Mouse (Mus musculus) hindbrain, postnatal 0 days (tissue): ENCODE results near the gene Atxn2l. TPM values are rescaled to one million over a fixed set of nuclear protein-coding genes. Genes with fewer than 3 reads are reported as not detected.

Experiments used
- ATAC-seq: fragments of 200-750 bp; cut with Nextera tagmentation; 2 replicates; pipeline ENCODE4 v1.8.0; 2017; ENCODE audit warnings: mild to moderate bottlenecking, moderate TSS enrichment, moderate library complexity
- DNase-seq: peaks from one replicate; pipeline ENCODE4 v3.0.0-alpha.2; 2015; ENCODE audit warnings: low spot score
- H3K27ac ChIP-seq: fragments of 300-500 bp; sonication (generic); 2 replicates; pipeline ENCODE4 v1.5.1; 2014; ENCODE audit warnings: mild to moderate bottlenecking
- H3K27me3 ChIP-seq: fragments of 300-500 bp; sonication (generic); 2 replicates; pipeline ENCODE4 v1.6.1; 2014; ENCODE audit warnings: low read length, mixed read lengths; ENCODE audit not compliant: insufficient read depth
- H3K36me3 ChIP-seq: fragments of 300-500 bp; sonication (generic); 2 replicates; pipeline ENCODE4 v1.6.1; 2014; ENCODE audit warnings: low read length, mixed read lengths; ENCODE audit not compliant: insufficient read depth
- H3K4me1 ChIP-seq: fragments of 300-500 bp; sonication (generic); 2 replicates; pipeline ENCODE4 v1.6.1; 2014; ENCODE audit warnings: antibody characterized with exemption, low read length, mixed read lengths; ENCODE audit not compliant: insufficient read depth
- H3K4me2 ChIP-seq: fragments of 300-500 bp; sonication (generic); 2 replicates; pipeline ENCODE4 v1.6.1; 2014; ENCODE audit warnings: low read depth, mild to moderate bottlenecking, low read length, moderate library complexity, mixed read lengths
- H3K4me3 ChIP-seq: fragments of 300-500 bp; sonication (generic); 2 replicates; pipeline ENCODE4 v1.5.1; 2014; ENCODE audit warnings: low read length
- H3K9ac ChIP-seq: fragments of 300-500 bp; sonication (generic); replicated peaks from 2 replicates; pipeline ENCODE4 v1.6.1; 2014; ENCODE audit warnings: mild to moderate bottlenecking, low read length, moderate library complexity, mixed read lengths
- H3K9me3 ChIP-seq: fragments of 300-500 bp; sonication (generic); 2 replicates; pipeline ENCODE4 v1.6.1; 2016; ENCODE audit warnings: low read length, mixed read lengths
- CTCF ChIP-seq: IDR thresholded peaks from 2 replicates; pipeline ENCODE4 v1.5.1; 2016; ENCODE audit warnings: antibody characterized with exemption, control low read depth, low read depth
- WGBS: fragments of 180-500 bp; shearing (Covaris S2); extraction: QIAGEN DNeasy Blood & Tissue Kit; methylation state at CpG from one replicate; pipeline ENCODE4 v1.1.7; 2014; 5-methylcytosine and 5-hydroxymethylcytosine counted together
- polyA plus RNA-seq: library from polyadenylated mRNA; unstranded; fragments of >200 nt; fragmentation: Nextera tagmentation; extraction: Ambion mirVana; gene quantifications from 2 replicates; pipeline ENCODE4 v1.2.1, GENCODE M21; 2015
- total RNA-seq: library from RNA; depleted of rRNA; stranded (reverse); fragments of >200 nt; gene quantifications from 2 replicates; pipeline ENCODE4 v1.2.3, GENCODE M21; 2014

The Atxn2l gene
- total and polyA plus RNA-seq, 2 experiments from 2014 or later = 54.0 to 71.1 TPM

DNA sequence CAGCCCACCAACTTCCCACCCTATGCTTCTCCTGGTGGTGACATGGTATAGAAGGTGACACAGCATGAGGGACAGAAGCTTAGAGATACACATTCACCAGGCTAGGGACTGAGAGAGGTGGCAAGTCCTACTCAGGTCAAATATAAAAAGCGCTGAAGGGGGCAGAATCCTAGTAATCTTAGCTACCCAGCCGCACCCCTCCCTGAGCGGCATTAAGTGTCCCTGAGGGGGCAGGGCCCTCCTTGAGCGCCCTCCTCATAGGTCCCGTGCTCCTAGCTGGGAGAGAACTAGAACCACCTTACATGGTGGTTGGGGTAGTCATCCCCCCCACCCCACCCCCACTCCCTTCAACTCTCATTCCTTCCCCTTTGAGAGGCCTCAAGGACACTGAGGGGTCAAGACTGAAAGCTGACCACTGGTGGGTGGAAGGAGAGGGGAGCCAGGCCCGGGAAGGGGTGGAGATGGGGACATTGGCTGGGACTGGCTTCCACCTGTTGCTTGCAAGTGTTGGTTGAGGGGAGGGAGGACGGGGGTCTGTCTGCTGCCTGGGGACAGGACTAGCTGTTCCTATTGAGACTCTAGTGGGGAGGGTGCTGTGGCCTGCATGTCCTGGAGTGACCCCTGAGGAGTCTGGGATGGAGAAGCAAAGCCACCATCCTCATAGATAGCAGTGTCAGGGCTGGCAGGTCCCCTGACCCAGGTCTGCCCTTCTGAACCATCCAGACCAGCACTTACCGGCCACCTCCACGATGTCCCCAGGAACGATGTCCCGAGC is 44.2 kb downstream of the Atxn2l start:
- ATAC-seq (no peak), DNase-seq (no peak)
- no peak overlapping the region for H3K27ac ChIP-seq
- no peak overlapping the region for H3K9ac ChIP-seq
- no peaks in the 10 kb centered on the region for H3K36me3 ChIP-seq
- 86% methylated on average over 11 of the region's 11 CpGs for WGBS
- no peak overlapping the region for H3K4me3 ChIP-seq
- no peaks in the 10 kb centered on the region for H3K27me3 ChIP-seq
- no peaks in the 10 kb centered on the region for H3K4me1 ChIP-seq
- no peak overlapping the region for H3K4me2 ChIP-seq
- no peak for TF ChIP-seq CTCF
- no peaks in the 10 kb centered on the region for H3K9me3 ChIP-seq

DNA sequence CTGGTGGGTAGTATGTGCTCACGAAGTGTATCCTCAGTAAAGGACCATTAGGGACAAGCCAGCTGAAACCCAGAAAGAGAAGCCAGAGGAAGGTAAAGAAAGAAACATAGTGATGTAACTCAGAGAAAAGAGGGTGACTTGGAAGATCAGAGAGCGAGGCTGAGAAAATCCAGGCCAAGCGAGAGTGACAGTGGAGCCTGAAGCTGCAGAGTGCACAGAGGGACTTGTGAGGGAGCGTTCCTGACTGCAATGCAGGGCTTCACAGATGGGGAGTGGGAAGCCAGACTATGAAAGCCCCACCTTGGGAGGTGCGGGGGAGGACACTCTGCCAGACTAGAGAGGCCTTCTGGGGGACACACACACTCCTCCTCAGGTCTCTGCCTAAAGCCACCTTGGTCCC is 45.0 kb downstream of the Atxn2l start:
- DNase-seq (no peak), ATAC-seq (no peak)
- 80% methylated on average over 5 of the region's 5 CpGs for WGBS
- Histone ChIP-seq H3K4me2 (no peak overlapping the region), H3K4me3 (no peak overlapping the region), H3K9ac (no peak overlapping the region), H3K36me3 (no peaks in the 10 kb centered on the region), H3K4me1 (no peaks in the 10 kb centered on the region), H3K27me3 (no peaks in the 10 kb centered on the region), H3K9me3 (no peaks in the 10 kb centered on the region), H3K27ac (no peak overlapping the region)
- TF ChIP-seq CTCF = no peak

DNA sequence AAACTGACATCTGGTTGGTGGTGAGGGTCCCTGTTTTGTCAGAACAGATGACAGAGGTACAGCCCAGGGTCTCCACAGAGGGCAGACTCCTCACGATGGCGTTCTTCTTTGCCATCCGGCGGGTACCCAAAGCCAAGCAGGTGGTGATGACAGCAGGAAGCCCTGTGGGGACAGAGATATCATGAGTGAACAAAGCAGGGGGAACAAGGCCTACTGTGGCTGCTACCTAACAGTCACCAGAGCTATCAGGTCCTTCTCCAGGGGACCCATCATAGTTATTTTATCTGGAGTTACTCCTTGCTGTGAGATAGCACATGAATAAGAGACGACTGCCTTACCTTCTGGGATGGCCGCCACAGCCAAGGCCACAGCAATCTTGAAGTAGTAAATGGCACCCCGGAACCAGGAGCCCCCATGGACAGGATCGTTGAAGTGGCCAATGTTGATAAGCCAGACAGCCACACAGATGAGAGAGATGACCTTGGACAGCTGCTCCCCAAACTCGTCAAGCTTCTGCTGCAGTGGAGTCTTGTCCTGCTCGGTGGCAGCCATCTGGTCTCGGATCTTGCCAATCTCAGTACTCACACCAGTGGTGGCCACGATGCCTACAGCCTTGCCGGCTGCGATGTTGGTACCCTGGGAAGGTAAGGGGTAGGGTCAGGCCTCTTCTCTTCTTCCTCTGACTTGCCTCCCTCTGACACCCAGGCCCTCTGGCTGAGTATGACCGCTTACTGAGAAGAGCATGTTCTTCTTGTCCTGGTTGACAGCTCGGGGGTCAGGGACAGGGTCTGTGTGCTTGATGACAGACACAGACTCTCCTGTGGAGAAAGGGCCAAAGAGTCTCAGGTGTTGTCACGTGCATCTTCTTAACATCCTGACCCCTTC is 46.6 kb downstream of the Atxn2l start:
- no peak for TF ChIP-seq CTCF
- no peaks in the 10 kb centered on the region for H3K27me3 ChIP-seq
- H3K36me3 ChIP-seq = no peaks in the 10 kb centered on the region
- ATAC-seq (no peak), DNase-seq (no peak)
- no peak overlapping the region for H3K4me2 ChIP-seq
- no peak overlapping the region for H3K9ac ChIP-seq
- H3K4me3 ChIP-seq = no peak overlapping the region
- H3K27ac ChIP-seq = no peak overlapping the region
- H3K9me3 ChIP-seq = no peaks in the 10 kb centered on the region
- H3K4me1 ChIP-seq = no peaks in the 10 kb centered on the region
- WGBS = 83% methylated on average over 17 of the region's 17 CpGs

DNA sequence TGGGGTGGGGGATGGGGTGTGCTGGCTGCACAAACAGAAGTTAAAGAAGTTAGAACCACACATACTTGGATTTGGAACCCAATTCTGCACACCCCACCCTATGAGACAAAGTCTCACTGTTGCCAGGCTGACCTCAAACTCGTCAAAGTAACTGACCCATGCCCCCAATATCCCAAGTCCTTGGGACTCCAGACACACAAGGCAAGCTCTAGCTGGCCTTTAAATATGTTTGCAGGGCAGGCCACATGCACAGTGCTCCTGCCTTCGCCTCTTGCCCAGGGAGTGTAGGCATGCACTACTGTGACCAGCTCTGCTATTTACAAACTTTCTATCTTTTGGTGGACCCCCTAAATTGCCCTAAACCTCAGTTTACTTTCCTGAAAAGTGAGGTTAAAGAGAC is 48.0 kb downstream of the Atxn2l start:
- ATAC-seq (no peak), DNase-seq (no peak)
- Histone ChIP-seq H3K4me3 (no peak overlapping the region), H3K36me3 (no peaks in the 10 kb centered on the region), H3K9ac (no peak overlapping the region), H3K4me2 (no peak overlapping the region), H3K9me3 (no peaks in the 10 kb centered on the region), H3K27me3 (no peaks in the 10 kb centered on the region), H3K4me1 (no peaks in the 10 kb centered on the region), H3K27ac (no peak overlapping the region)
- WGBS = 72% methylated on average over 2 of the region's 2 CpGs
- no peak for TF ChIP-seq CTCF

DNA sequence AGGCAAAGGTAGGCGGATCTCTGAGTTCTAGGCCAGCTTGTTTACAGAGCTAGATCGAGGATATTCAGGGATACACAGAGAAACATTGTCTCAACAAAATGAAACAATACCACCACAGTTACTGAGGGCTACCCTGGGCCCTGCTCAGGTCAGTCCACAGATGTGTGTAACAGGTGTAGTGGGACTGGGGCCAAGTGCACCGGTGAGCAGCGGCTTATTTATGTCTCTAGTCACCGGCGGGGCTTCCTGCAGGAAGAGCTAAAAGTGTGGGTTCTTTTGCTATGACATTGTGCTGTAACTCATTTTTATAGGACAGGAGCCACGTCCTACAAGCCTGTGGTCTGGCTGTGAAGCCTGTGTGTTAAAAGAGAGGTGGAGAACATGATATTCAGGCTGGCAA is 49.4 kb downstream of the Atxn2l start:
- H3K27me3 ChIP-seq = no peaks in the 10 kb centered on the region
- H3K9me3 ChIP-seq = no peaks in the 10 kb centered on the region
- no peaks in the 10 kb centered on the region for H3K36me3 ChIP-seq
- TF ChIP-seq CTCF = no peak
- H3K4me1 ChIP-seq = no peaks in the 10 kb centered on the region
- WGBS = 78% methylated on average over 7 of the region's 7 CpGs
- H3K4me3 ChIP-seq = no peak overlapping the region
- DNase-seq (no peak), ATAC-seq (no peak)
- no peak overlapping the region for H3K27ac ChIP-seq
- H3K4me2 ChIP-seq = no peak overlapping the region
- H3K9ac ChIP-seq = no peak overlapping the region

DNA sequence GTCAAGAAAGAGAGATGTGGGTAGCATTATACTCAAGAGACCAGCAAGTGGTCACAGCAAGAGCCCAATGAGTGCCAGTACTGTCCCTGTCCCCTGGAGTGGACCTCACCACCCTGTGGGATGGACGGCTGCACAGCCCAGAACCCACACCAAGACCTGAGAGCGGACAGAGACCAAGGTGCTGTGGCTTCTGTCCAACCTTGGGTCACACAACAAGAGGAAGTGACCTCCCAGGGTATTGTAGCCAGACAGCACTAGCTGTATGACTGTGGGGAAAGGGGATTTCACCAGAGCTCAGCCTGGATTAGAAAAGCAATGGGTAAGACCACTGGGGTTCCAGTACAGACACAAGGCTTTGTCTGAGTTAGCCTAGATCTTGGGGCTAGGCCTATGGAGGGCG is 51.0 kb downstream of the Atxn2l start:
- no peaks in the 10 kb centered on the region for H3K27me3 ChIP-seq
- no peaks in the 10 kb centered on the region for H3K4me1 ChIP-seq

More for the DNA sequence above, 51.0 kb downstream of the Atxn2l start:
- no peak overlapping the region for H3K9ac ChIP-seq
- no peak for TF ChIP-seq CTCF
- DNase-seq (no peak), ATAC-seq (no peak)
- H3K4me2 ChIP-seq = no peak overlapping the region
- H3K4me3 ChIP-seq = no peak overlapping the region
- H3K9me3 ChIP-seq = no peaks in the 10 kb centered on the region
- no peak overlapping the region for H3K27ac ChIP-seq
- H3K36me3 ChIP-seq = no peaks in the 10 kb centered on the region
- 93% methylated on average over 3 of the region's 3 CpGs for WGBS
